ENCODE assay signal across 12 mouse cellular contexts in genomic region chr3:121418251-121418601, GRCm38 (mm10). TPM values are rescaled to one million over a fixed set of nuclear protein-coding genes. Genes with fewer than 3 reads are reported as not detected.
DNase-seq lines count a peak whose midpoint lies in the region; ATAC-seq lines count a peak whose summit lies in the region.
"Had no signal": no experiment of that assay in that cellular context is flagged by ENCODE, and none has a peak within 500 bp of the region (broad histone marks: within the 10 kb centered on the region; RNA-seq: fewer than 3 reads in every experiment).

No protein-coding gene starts in this region.

- DNase-seq in heart, postnatal 25 days (ENCODE audit: low spot score) = no peak
- DNase-seq in limb, embryonic 10.5 days (ENCODE audit: low spot score) = no peak
- peak; percentile 87 for DNase-seq in Muller cell, postnatal 12 days (ENCODE audit: inconsistent ontology term)
- DNase-seq in embryonic facial prominence, embryonic 14.5 days (ENCODE audit: low spot score) = peak; percentile 72
- DNase-seq in cerebellum, adult 18-20 months = no peak
- DNase-seq in spleen, postnatal 4 days (ENCODE audit: low spot score in 2 of 2) = no peak
- DNase-seq: cerebellum, adult 9-11 months had no signal

- H3K36me3 ChIP-seq in heart, embryonic 12.5 days = no peaks in the 10 kb centered on the region
- H3K36me3 ChIP-seq in limb, embryonic 13.5 days = no peaks in the 10 kb centered on the region
- no peaks in the 10 kb centered on the region for H3K36me3 ChIP-seq in limb, embryonic 10.5 days
- H3K36me3 ChIP-seq in embryonic facial prominence, embryonic 14.5 days (ENCODE audit: control insufficient read depth, insufficient read depth, low read length) = no peaks in the 10 kb centered on the region

- intact Hi-C loops in heart, postnatal 25 days (cut with DNase I) = no loop called here

- H3K4me2 ChIP-seq in heart, embryonic 12.5 days = no peak overlapping the region
- H3K4me2 ChIP-seq in limb, embryonic 13.5 days (replicated peaks) = no peak overlapping the region
- H3K4me2 ChIP-seq in embryonic facial prominence, embryonic 14.5 days (ENCODE audit: low read depth, low read length) = no peak overlapping the region

- H3K27ac ChIP-seq in heart, embryonic 12.5 days (ENCODE audit: poor library complexity, severe bottlenecking) = peak overlapping the region; percentile 66
- H3K27ac ChIP-seq in limb, embryonic 13.5 days = peak overlapping the region; percentile 44; the same call in 1 of the 2 replicates
- H3K27ac ChIP-seq in limb, embryonic 10.5 days = no peak overlapping the region
- peak overlapping the region; percentile 35; the same call in 1 of the 2 replicates for H3K27ac ChIP-seq in embryonic facial prominence, embryonic 14.5 days (replicated peaks; ENCODE audit: low read depth, low read length)
- H3K27ac ChIP-seq: liver, embryonic 14.5 days had no signal

- no peaks in the 10 kb centered on the region for H3K9me3 ChIP-seq in heart, embryonic 12.5 days (replicated peaks)
- H3K9me3 ChIP-seq in limb, embryonic 13.5 days = no peaks in the 10 kb centered on the region; the same call in 1 of the 2 replicates
- H3K9me3 ChIP-seq in limb, embryonic 10.5 days (replicated peaks) = no peaks in the 10 kb centered on the region
- no peaks in the 10 kb centered on the region for H3K9me3 ChIP-seq in embryonic facial prominence, embryonic 14.5 days (ENCODE audit: control insufficient read depth, low read length)

- no peak overlapping the region for H3K4me3 ChIP-seq in heart, embryonic 12.5 days
- no peak overlapping the region for H3K4me3 ChIP-seq in limb, embryonic 13.5 days
- H3K4me3 ChIP-seq in limb, embryonic 10.5 days = no peak overlapping the region
- no peak overlapping the region for H3K4me3 ChIP-seq in embryonic facial prominence, embryonic 14.5 days (ENCODE audit: low read depth, low read length)

- WGBS in heart, embryonic 12.5 days = 47% methylated on average over 6 of the region's 6 CpGs
- 56% methylated on average over 6 of the region's 6 CpGs for WGBS in limb, embryonic 13.5 days
- WGBS in limb, embryonic 10.5 days = 74% methylated on average over 6 of the region's 6 CpGs
- 40% methylated on average over 6 of the region's 6 CpGs for WGBS in embryonic facial prominence, embryonic 14.5 days

- H3K4me1 ChIP-seq in heart, embryonic 12.5 days (replicated peaks) = peaks cover 20% of the 10 kb centered on the region
- H3K4me1 ChIP-seq in limb, embryonic 13.5 days = peaks cover 9% of the 10 kb centered on the region
- H3K4me1 ChIP-seq in limb, embryonic 10.5 days = peaks cover 10% of the 10 kb centered on the region
- H3K4me1 ChIP-seq in embryonic facial prominence, embryonic 14.5 days (ENCODE audit: control insufficient read depth, insufficient read depth, low read length) = peaks cover 6% of the 10 kb centered on the region

- 0 out of 2 replicates have a peak, but pooled peaks have one; percentile 44 for ATAC-seq in heart, embryonic 12.5 days (ENCODE audit: insufficient number of reproducible peaks, low FRiP score)
- 0 out of 2 replicates have a peak, but pooled peaks have one; percentile 45 for ATAC-seq in limb, embryonic 13.5 days (ENCODE audit: low FRiP score, low read depth)
- ATAC-seq in embryonic facial prominence, embryonic 14.5 days (ENCODE audit: low read depth) = no peak
- ATAC-seq: activated CD4-positive, CD25-positive, alpha-beta regulatory T cell, adult 4 months; intestine, postnatal 0 days had no signal

- no peak overlapping the region for H3K9ac ChIP-seq in heart, embryonic 12.5 days
- no peak overlapping the region for H3K9ac ChIP-seq in limb, embryonic 13.5 days
- no peak overlapping the region for H3K9ac ChIP-seq in embryonic facial prominence, embryonic 14.5 days (ENCODE audit: low read depth, low read length)
- H3K9ac ChIP-seq: liver, embryonic 14.5 days had no signal

- no peaks in the 10 kb centered on the region for H3K27me3 ChIP-seq in heart, embryonic 12.5 days (replicated peaks)
- H3K27me3 ChIP-seq in limb, embryonic 13.5 days = no peaks in the 10 kb centered on the region
- H3K27me3 ChIP-seq in limb, embryonic 10.5 days (ENCODE audit: low read depth, poor library complexity, severe bottlenecking) = no peaks in the 10 kb centered on the region
- no peaks in the 10 kb centered on the region for H3K27me3 ChIP-seq in embryonic facial prominence, embryonic 14.5 days (replicated peaks; ENCODE audit: control insufficient read depth, insufficient read depth, low read length)

RNA-seq across cellular contexts. Expression of gene Cnn3, which starts 8.1 kb away (rescaled TPM):
- polyA plus RNA-seq in heart, embryonic 12.5 days (2016; fragmentation: Nextera tagmentation; extraction: Ambion mirVana) = 455 and 460 TPM in 2 replicates
- total RNA-seq in heart, postnatal 25 days (2021) = 10 to 100 TPM; 41.8 to 48.6 TPM
- polyA plus RNA-seq in limb, embryonic 13.5 days (2015; fragmentation: Nextera tagmentation; extraction: Ambion mirVana) = 936 and 944 TPM in 2 replicates
- polyA plus RNA-seq in limb, embryonic 10.5 days (2016; fragmentation: Nextera tagmentation; extraction: Ambion mirVana) = 697 and 777 TPM in 2 replicates
- 870 and 944 TPM in 2 replicates for polyA plus RNA-seq in embryonic facial prominence, embryonic 14.5 days (2014; fragmentation: Nextera tagmentation; extraction: Ambion mirVana)

Comparison
In these comparisons a context has a peak if more than half of its experiments do, and no peak if none do; other contexts are left out.
1. DNase-seq: peak in Muller cell, postnatal 12 days (single experiment) and embryonic facial prominence, embryonic 14.5 days (single experiment); none in heart, postnatal 25 days (single experiment), limb, embryonic 10.5 days (single experiment), cerebellum, adult 18-20 months (0 of 2) and spleen, postnatal 4 days (0 of 2).